Mouse (Mus musculus) ES-CJ7 (cell line): ENCODE results near the gene Pex5l.

Experiments
- DNase-seq: peaks from one replicate; pipeline ENCODE4 v3.0.0; 2011; ENCODE audit warnings: low read depth, low spot score

The Pex5l gene

GRCm38 (mm10) chr3:32939802-32940501 is 203.1 kb downstream of the Pex5l start:
- no peak for DNase-seq

GRCm38 (mm10) chr3:32924168-32924567 is 218.9 kb downstream of the Pex5l start:
- DNase-seq, result no peak

- DNase-seq, result peak; percentile 6
Measured at GRCm38 (mm10) chr3:32910071-32910551, 232.9 kb downstream of the Pex5l start.

GRCm38 (mm10) chr3:32908400-32908799 is 234.6 kb downstream of the Pex5l start:
- DNase-seq, result no peak

- DNase-seq, result no peak
Measured at GRCm38 (mm10) chr3:32905850-32906779, 236.9 kb downstream of the Pex5l start.

GRCm38 (mm10) chr3:32904599-32904998 is 238.4 kb downstream of the Pex5l start:
- DNase-seq, result no peak

- DNase-seq, result no peak
Measured at GRCm38 (mm10) chr3:32903462-32903861, 239.6 kb downstream of the Pex5l start.
